Mouse (Mus musculus) heart, adult 2 months (tissue): ENCODE results near the gene Ttc16.

Source experiments
- CTCF ChIP-seq: fragments of 200-600 bp; IDR thresholded peaks from 2 replicates; pipeline ENCODE4 v1.8.1; 2022; ENCODE audit warnings: antibody characterized with exemption, mild to moderate bottlenecking, moderate library complexity
- EP300 ChIP-seq: fragments of 200-500 bp; IDR thresholded peaks from 2 replicates; pipeline ENCODE4 v1.6.1; 2011; ENCODE audit warnings: low read depth, low read length, control low read depth; ENCODE audit not compliant: insufficient read depth

DNA sequence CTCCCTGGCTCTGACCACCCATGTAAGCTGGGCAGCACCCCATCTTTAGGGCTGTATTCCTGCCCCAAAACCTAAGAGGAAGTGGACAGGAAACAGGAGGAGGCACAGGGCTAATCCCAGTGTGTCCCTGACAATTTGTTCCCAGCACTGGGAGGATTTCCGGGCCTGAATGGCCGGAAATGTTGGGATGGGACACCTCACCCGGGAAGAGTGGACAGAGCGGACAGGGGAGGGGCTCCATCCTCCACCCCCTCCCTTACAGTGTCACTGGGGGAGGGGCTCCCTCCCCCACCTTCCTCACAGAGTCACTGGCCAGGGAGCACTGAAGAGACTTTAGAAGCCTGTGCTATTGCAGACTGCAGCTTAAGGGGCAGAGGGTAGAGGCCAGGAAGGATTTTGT, 40.5 kb downstream of the Ttc16 start:
- TF ChIP-seq CTCF: no peak
- peak; percentile 100 for TF ChIP-seq EP300
